Comparison of ENCODE assay signal across 25 mouse cellular contexts in the genomic region with DNA sequence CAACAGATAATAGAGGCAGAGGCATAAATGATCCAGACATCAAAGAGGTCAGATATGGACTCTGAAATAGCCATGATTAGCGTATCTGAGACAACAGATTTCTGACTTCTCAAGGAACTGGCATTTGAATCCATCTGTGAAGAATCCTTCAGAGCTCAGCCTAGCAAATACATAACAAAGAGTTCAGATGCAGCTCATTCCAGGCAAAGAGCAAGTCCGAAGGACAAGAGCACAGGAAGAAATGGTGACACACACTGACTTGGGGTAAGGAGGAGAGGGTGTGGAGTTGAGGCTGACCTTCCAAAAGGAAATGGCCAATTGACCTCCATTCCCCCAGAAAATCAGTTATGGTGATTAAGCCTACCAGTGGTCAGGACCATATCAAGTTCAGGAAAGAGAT.
DNase-seq lines count a peak whose midpoint lies in the region; ATAC-seq lines count a peak whose summit lies in the region.
"Had no signal": no experiment of that assay in that cellular context is flagged by ENCODE, and none has a peak within 500 bp of the region (broad histone marks: within the 10 kb centered on the region; RNA-seq: fewer than 3 reads in every experiment).

No protein-coding gene starts in this region.

- no peak overlapping the region for H3K4me3 ChIP-seq in forebrain, embryonic 16.5 days (replicated peaks; ENCODE audit: low read length)
- H3K4me3 ChIP-seq: embryonic facial prominence, embryonic 13.5 days; embryonic facial prominence, embryonic 15.5 days; erythroblast, embryonic 14.5 days; forebrain, embryonic 10.5 days; forebrain, embryonic 12.5 days had no signal

- no peaks in the 10 kb centered on the region for H3K4me1 ChIP-seq in forebrain, embryonic 16.5 days (replicated peaks; ENCODE audit: control insufficient read depth, insufficient read depth, low read length)
- H3K4me1 ChIP-seq: embryonic facial prominence, embryonic 13.5 days; embryonic facial prominence, embryonic 15.5 days; forebrain, embryonic 10.5 days; forebrain, embryonic 12.5 days had no signal

- H3K9me3 ChIP-seq in forebrain, embryonic 16.5 days (ENCODE audit: control insufficient read depth, low read length): no peaks in the 10 kb centered on the region
- H3K9me3 ChIP-seq: embryonic facial prominence, embryonic 13.5 days; embryonic facial prominence, embryonic 15.5 days; forebrain, embryonic 10.5 days; forebrain, embryonic 12.5 days had no signal

- 79% methylated on average over 2 of the region's 2 CpGs for WGBS in forebrain, embryonic 16.5 days

- H3K27me3 ChIP-seq in forebrain, embryonic 16.5 days (replicated peaks; ENCODE audit: control insufficient read depth, insufficient read depth, low read length): no peaks in the 10 kb centered on the region
- H3K27me3 ChIP-seq: embryonic facial prominence, embryonic 13.5 days; embryonic facial prominence, embryonic 15.5 days; forebrain, embryonic 12.5 days; Patski had no signal

- ATAC-seq in forebrain, embryonic 16.5 days: no peak
- ATAC-seq: activated CD4-positive, CD25-positive, alpha-beta regulatory T cell, adult 4 months; forebrain, embryonic 14.5 days; forebrain, postnatal 0 days; Patski had no signal

- no peak overlapping the region for H3K4me2 ChIP-seq in forebrain, embryonic 16.5 days (ENCODE audit: low read length)
- H3K4me2 ChIP-seq: embryonic facial prominence, embryonic 13.5 days; embryonic facial prominence, embryonic 15.5 days; forebrain, embryonic 12.5 days had no signal

- H3K9ac ChIP-seq in forebrain, embryonic 16.5 days (replicated peaks; ENCODE audit: low read depth, low read length): no peak overlapping the region
- H3K9ac ChIP-seq: embryonic facial prominence, embryonic 13.5 days; embryonic facial prominence, embryonic 15.5 days; forebrain, embryonic 12.5 days; forebrain, postnatal 0 days had no signal

- DNase-seq in ES-CJ7 (ENCODE audit: low read depth, low spot score): peak; percentile 85
- DNase-seq in R1 (ENCODE audit: low read depth, low spot score): peak; percentile 85
- peak; percentile 81 for DNase-seq in ZHBTc4 (ENCODE audit: low read depth, low spot score)
- no peak for DNase-seq in cerebellum, postnatal 25 days
- no peak for DNase-seq in heart, adult 11 months
- DNase-seq: adrenal gland, adult 8-10 months; adrenal gland, postnatal 14 days; adrenal gland, postnatal 36 days; cerebellum, adult 11-12 months; cerebellum, adult 2 months; cerebellum, adult 9-10 months; cerebellum, postnatal 10 days; cerebellum, postnatal 36 days; embryo, embryonic 11 days; forebrain, postnatal 0 days had no signal

- no peaks in the 10 kb centered on the region for H3K36me3 ChIP-seq in forebrain, embryonic 16.5 days (ENCODE audit: control insufficient read depth, insufficient read depth)
- H3K36me3 ChIP-seq: embryonic facial prominence, embryonic 13.5 days; embryonic facial prominence, embryonic 15.5 days; forebrain, embryonic 10.5 days; forebrain, embryonic 12.5 days; G1E had no signal

- no peak overlapping the region for H3K27ac ChIP-seq in forebrain, embryonic 16.5 days (ENCODE audit: low read length)
- H3K27ac ChIP-seq: embryonic facial prominence, embryonic 13.5 days; embryonic facial prominence, embryonic 15.5 days; forebrain, embryonic 10.5 days; forebrain, embryonic 12.5 days had no signal

Comparison
In these comparisons a context has a peak if more than half of its experiments do, and no peak if none do; other contexts are left out.
1. DNase-seq: peak in ES-CJ7 (single experiment), R1 (single experiment) and ZHBTc4 (single experiment); none in cerebellum, postnatal 25 days (0 of 2) and heart, adult 11 months (single experiment).